Mouse (Mus musculus) liver, embryonic 14.5 days (tissue): Measurements from ENCODE around the gene Smim5.

Experiments
- CTCF ChIP-seq: IDR thresholded peaks from 2 replicates; pipeline ENCODE4 v1.5.1; 2016; ENCODE audit warnings: antibody characterized with exemption, low read depth, control low read depth
- EP300 ChIP-seq: IDR thresholded peaks from 2 replicates; pipeline ENCODE4 v1.6.1; 2016; ENCODE audit warnings: antibody characterized with exemption, low read depth

- TF ChIP-seq EP300 (no peak), CTCF (no peak)
Measured at GRCm38 (mm10) chr11:115885281-115885680, 14.5 kb upstream of the Smim5 start.
